Mouse (Mus musculus): ENCODE results near the gene Lin9.

GRCm38 (mm10) chr1:180707368-180707767 is 66.4 kb downstream of the Lin9 start:
- no peak for TF ChIP-seq CTCF (IDR thresholded peaks at IDR 0.05; ENCODE audit: low read depth, low read length)
- no peak for TF ChIP-seq GATA1 (IDR thresholded peaks at IDR 0.05; ENCODE audit: borderline replicate concordance, low read length)
- no peak for TF ChIP-seq POLR2AphosphoS5 (IDR thresholded peaks at IDR 0.05; ENCODE audit: insufficient replicate concordance, low read depth, low read length)
- TF ChIP-seq TAL1 (conservative IDR thresholded peaks at IDR 0.05; ENCODE audit: low read depth, low read length): no peak

All from G1E (cell line).